Mouse (Mus musculus): ENCODE data around the gene Elf3. TPM values are rescaled to one million over a fixed set of nuclear protein-coding genes. Genes with fewer than 3 reads are reported as not detected.

Elf3 gene
- total RNA-seq, 1 experiment, result 13.4 TPM

DNA sequence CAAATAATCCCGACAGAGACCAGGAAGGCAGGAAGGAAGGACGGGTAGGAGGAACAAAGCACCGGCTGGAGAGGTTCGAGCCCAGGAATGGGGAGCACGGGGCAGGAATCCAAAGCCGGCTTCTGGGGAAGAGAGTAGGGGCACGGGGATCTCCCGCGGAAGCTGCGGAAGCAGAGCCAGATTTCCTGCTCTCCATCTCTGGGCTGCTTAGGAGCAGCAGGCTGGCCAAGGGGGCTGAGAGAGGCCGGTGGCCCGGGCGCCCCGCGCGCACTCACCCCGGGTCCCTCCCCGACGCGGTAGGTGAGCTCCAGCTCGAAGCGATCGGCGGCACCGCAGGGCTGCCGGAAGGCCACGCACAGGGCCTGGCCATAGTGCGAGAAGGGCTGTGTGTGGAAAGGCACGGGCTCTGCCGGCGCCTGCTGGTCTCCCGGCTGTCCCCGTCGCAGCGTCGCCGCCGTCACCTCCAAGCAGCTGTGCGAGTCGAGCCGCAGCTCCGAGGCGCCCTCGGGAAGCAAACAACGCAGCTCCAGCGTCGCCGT is 25.0 kb upstream of the Elf3 start:
- peak overlapping the region; percentile 95 to 96 for H3K4me3 ChIP-seq (ENCODE audit: insufficient read depth in 1 of 2, low read depth in 1 of 2, low read length in 2 of 2, poor library complexity in 1 of 2, severe bottlenecking in 1 of 2)
- H3K9ac ChIP-seq (ENCODE audit: insufficient read depth, low read depth, low read length, poor library complexity, severe bottlenecking), result peak overlapping the region; percentile 91
- H3K36me3 ChIP-seq (ENCODE audit: control insufficient read depth, insufficient read depth, low read length, poor library complexity, severe bottlenecking), result peaks cover 3% of the 10 kb centered on the region; the same call in 1 of the 2 replicates
- peaks cover 4 to 9% of the 10 kb centered on the region in 2 experiments; a peak in 3 of 4 replicates for H3K4me1 ChIP-seq (ENCODE audit: control insufficient read depth in 2 of 2, insufficient read depth in 2 of 2, low read length in 2 of 2, poor library complexity in 1 of 2)
- H3K9me3 ChIP-seq (ENCODE audit: control insufficient read depth, insufficient read depth, low read depth, low read length), result no peaks in the 10 kb centered on the region
- no peak for DNase-seq (ENCODE audit: low read depth, low spot score)
- in situ Hi-C loops (cut with MboI; ENCODE audit: low sequenced_read_pairs in 2 of 2, unreplicated experiment in 2 of 2), result no loop called here
- H3K27ac ChIP-seq (ENCODE audit: insufficient read depth, low read depth, low read length, poor library complexity, severe bottlenecking), result no peak overlapping the region
- TF ChIP-seq CHD2 (IDR thresholded peaks at IDR 0.05; ENCODE audit: low read depth, low read length), result no peak
- TF ChIP-seq ZNF384 (IDR thresholded peaks at IDR 0.05; ENCODE audit: low read depth, low read length), result no peak
- TF ChIP-seq MAFK (IDR thresholded peaks at IDR 0.05; ENCODE audit: insufficient read depth, low read depth, low read length), result no peak

DNA sequence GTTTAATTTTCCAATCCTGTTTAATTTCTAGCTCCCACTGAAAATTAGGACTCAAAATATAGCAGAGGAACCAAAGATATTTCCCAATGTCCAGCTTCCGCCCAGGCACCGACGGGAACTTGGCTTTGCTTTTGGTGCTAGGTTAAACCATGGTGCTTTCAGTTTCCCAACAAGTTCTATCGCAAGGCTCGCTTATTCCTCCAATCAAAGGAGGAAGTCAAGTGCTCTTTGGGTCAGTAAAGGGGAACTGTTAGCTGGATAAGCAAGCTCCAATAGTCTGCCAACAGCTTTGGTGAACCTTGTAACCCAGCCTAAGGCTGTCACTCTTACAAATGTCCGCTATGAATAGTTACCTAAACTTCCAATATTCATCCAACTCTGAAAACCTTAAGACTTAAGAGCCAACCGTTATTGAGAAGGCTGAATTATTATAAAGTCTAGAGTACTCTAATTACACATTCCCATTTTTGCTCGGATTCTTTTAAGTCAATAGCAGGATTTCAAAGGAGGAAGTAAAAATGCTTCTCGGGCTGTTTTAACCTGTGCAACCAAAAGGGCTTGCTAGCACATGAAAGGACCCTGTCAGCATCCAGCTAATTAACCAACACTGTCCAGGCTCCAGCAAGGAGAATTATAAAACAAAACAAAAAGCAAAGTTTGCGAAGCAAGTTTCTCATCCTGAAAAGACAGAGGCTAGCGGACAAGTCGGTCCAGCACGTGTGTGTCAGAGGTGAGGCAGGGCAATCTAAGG is 24.3 kb upstream of the Elf3 start:
- TF ChIP-seq ZC3H11A (IDR thresholded peaks at IDR 0.05; ENCODE audit: borderline replicate concordance, low read depth, low read length) (no peak), ZNF384 (IDR thresholded peaks at IDR 0.05; ENCODE audit: low read depth, low read length) (no peak), MAFK (IDR thresholded peaks at IDR 0.05; ENCODE audit: insufficient read depth, low read depth, low read length) (no peak), HCFC1 (IDR thresholded peaks at IDR 0.05; ENCODE audit: borderline replicate concordance, insufficient read depth, low read length) (no peak), CHD2 (IDR thresholded peaks at IDR 0.05; ENCODE audit: low read depth, low read length) (no peak)
- in situ Hi-C loops (cut with MboI; ENCODE audit: low sequenced_read_pairs in 2 of 2, unreplicated experiment in 2 of 2), result no loop called here
- Histone ChIP-seq H3K4me1 (ENCODE audit: control insufficient read depth in 2 of 2, insufficient read depth in 2 of 2, low read length in 2 of 2, poor library complexity in 1 of 2) (peaks cover 4 to 9% of the 10 kb centered on the region in 2 experiments; a peak in 3 of 4 replicates), H3K4me3 (ENCODE audit: insufficient read depth in 1 of 2, low read depth in 1 of 2, low read length in 2 of 2, poor library complexity in 1 of 2, severe bottlenecking in 1 of 2) (peak overlapping the region; percentile 95 to 96), H3K9ac (ENCODE audit: insufficient read depth, low read depth, low read length, poor library complexity, severe bottlenecking) (peak overlapping the region; percentile 91), H3K9me3 (ENCODE audit: control insufficient read depth, insufficient read depth, low read depth, low read length) (no peaks in the 10 kb centered on the region), H3K27ac (ENCODE audit: insufficient read depth, low read depth, low read length, poor library complexity, severe bottlenecking) (no peak overlapping the region), H3K36me3 (ENCODE audit: control insufficient read depth, insufficient read depth, low read length, poor library complexity, severe bottlenecking) (peaks cover 3% of the 10 kb centered on the region; the same call in 1 of the 2 replicates)
- no peak for DNase-seq (ENCODE audit: low read depth, low spot score)

DNA sequence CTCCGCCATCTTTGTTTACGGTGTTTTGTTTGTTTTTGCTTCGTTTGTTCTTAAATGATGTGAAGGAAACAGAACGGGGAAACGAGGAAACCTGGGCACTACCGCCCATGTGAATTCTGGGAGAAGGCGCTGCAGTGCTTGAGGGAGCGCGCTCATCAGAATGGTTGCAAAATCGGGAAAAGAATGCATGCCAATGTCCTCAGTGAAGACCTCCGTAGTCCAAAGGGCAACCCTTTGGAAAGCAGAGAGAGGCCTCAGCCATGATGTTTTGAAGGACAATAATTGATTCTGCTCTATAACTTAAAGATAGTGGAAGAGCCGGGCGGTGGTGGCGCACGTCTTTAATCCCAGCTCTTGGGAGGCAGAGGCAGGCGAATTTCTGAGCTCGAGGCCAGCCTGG is 23.5 kb upstream of the Elf3 start:
- Histone ChIP-seq H3K27ac (ENCODE audit: insufficient read depth, low read depth, low read length, poor library complexity, severe bottlenecking) (no peak overlapping the region), H3K4me3 (ENCODE audit: insufficient read depth in 1 of 2, low read depth in 1 of 2, low read length in 2 of 2, poor library complexity in 1 of 2, severe bottlenecking in 1 of 2) (no peak overlapping the region), H3K4me1 (ENCODE audit: control insufficient read depth in 2 of 2, insufficient read depth in 2 of 2, low read length in 2 of 2, poor library complexity in 1 of 2) (peaks cover 4 to 9% of the 10 kb centered on the region in 2 experiments; a peak in 3 of 4 replicates), H3K9ac (ENCODE audit: insufficient read depth, low read depth, low read length, poor library complexity, severe bottlenecking) (no peak overlapping the region), H3K36me3 (ENCODE audit: control insufficient read depth, insufficient read depth, low read length, poor library complexity, severe bottlenecking) (peaks cover 3% of the 10 kb centered on the region; the same call in 1 of the 2 replicates), H3K9me3 (ENCODE audit: control insufficient read depth, insufficient read depth, low read depth, low read length) (no peaks in the 10 kb centered on the region)
- TF ChIP-seq MAFK (IDR thresholded peaks at IDR 0.05; ENCODE audit: insufficient read depth, low read depth, low read length) (no peak), ZNF384 (IDR thresholded peaks at IDR 0.05; ENCODE audit: low read depth, low read length) (no peak), CHD2 (IDR thresholded peaks at IDR 0.05; ENCODE audit: low read depth, low read length) (no peak), ZC3H11A (IDR thresholded peaks at IDR 0.05; ENCODE audit: borderline replicate concordance, low read depth, low read length) (no peak), HCFC1 (IDR thresholded peaks at IDR 0.05; ENCODE audit: borderline replicate concordance, insufficient read depth, low read length) (no peak)
- no peak for DNase-seq (ENCODE audit: low read depth, low spot score)
- in situ Hi-C loops (cut with MboI; ENCODE audit: low sequenced_read_pairs in 2 of 2, unreplicated experiment in 2 of 2), result no loop called here

DNA sequence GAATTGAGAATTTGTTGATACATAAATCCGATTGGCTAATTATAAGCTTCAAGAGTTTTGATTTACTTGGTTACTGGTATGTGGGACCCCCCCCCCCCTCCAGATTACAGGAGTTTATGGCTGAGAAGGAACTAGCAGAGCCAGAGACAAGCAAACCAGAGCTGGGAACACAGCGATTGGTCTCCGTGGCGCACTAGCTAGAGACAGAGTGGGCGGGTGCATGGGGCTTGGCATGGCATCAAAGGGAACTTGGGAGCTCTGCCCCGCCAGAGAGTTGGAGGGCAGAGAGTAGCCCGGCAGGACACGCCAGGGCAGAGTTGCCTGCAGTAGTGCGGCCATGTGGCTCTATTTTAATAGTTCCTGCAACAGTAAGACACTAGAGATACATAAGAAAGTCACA is 22.3 kb upstream of the Elf3 start:
- H3K9me3 ChIP-seq (ENCODE audit: control insufficient read depth, insufficient read depth, low read depth, low read length), result no peaks in the 10 kb centered on the region
- no peak for TF ChIP-seq HCFC1 (IDR thresholded peaks at IDR 0.05; ENCODE audit: borderline replicate concordance, insufficient read depth, low read length)
- TF ChIP-seq CHD2 (IDR thresholded peaks at IDR 0.05; ENCODE audit: low read depth, low read length), result no peak
- no peak for TF ChIP-seq ZNF384 (IDR thresholded peaks at IDR 0.05; ENCODE audit: low read depth, low read length)
- TF ChIP-seq MAFK (IDR thresholded peaks at IDR 0.05; ENCODE audit: insufficient read depth, low read depth, low read length), result no peak
- no peak for TF ChIP-seq ZC3H11A (IDR thresholded peaks at IDR 0.05; ENCODE audit: borderline replicate concordance, low read depth, low read length)
- H3K9ac ChIP-seq (ENCODE audit: insufficient read depth, low read depth, low read length, poor library complexity, severe bottlenecking), result no peak overlapping the region; the same call in 1 of the 2 replicates
- H3K4me1 ChIP-seq (ENCODE audit: control insufficient read depth in 2 of 2, insufficient read depth in 2 of 2, low read length in 2 of 2, poor library complexity in 1 of 2), result peaks cover 4 to 9% of the 10 kb centered on the region in 2 experiments; a peak in 3 of 4 replicates
- H3K4me3 ChIP-seq (ENCODE audit: insufficient read depth in 1 of 2, low read depth in 1 of 2, low read length in 2 of 2, poor library complexity in 1 of 2, severe bottlenecking in 1 of 2), result no peak overlapping the region
- H3K36me3 ChIP-seq (ENCODE audit: control insufficient read depth, insufficient read depth, low read length, poor library complexity, severe bottlenecking), result peaks cover 3% of the 10 kb centered on the region; the same call in 1 of the 2 replicates
- in situ Hi-C loops (cut with MboI; ENCODE audit: low sequenced_read_pairs in 2 of 2, unreplicated experiment in 2 of 2), result no loop called here
- no peak overlapping the region for H3K27ac ChIP-seq (ENCODE audit: insufficient read depth, low read depth, low read length, poor library complexity, severe bottlenecking)
- DNase-seq (ENCODE audit: low read depth, low spot score), result no peak

Data from ES-E14 (cell line).